Mouse (Mus musculus): ENCODE measurements at regions not wholly inside any gene's neighbourhood (a gene's known extent, or its start where the extent isn't known, plus 50 kb on each side); places are given as distances from the start of the nearest gene placed in this dataset.
A peak's percentile ranks its signal among the peaks of the same experiment; 100 is the strongest.

- Histone ChIP-seq H3K27me3 (ENCODE audit: control insufficient read depth, insufficient read depth, low read length, poor library complexity, severe bottlenecking) (no peaks in the 10 kb centered on the region), H3K9me3 (replicated peaks; ENCODE audit: control insufficient read depth, insufficient read depth, low read length, poor library complexity, severe bottlenecking) (no peaks in the 10 kb centered on the region), H3K9ac (ENCODE audit: low read depth, poor library complexity, severe bottlenecking) (no peak overlapping the region), H3K4me1 (ENCODE audit: control insufficient read depth, insufficient read depth, low read length) (no peaks in the 10 kb centered on the region), H3K36me3 (ENCODE audit: control insufficient read depth, insufficient read depth, low read length, poor library complexity, severe bottlenecking) (no peaks in the 10 kb centered on the region), H3K4me3 (ENCODE audit: low read depth, low read length) (no peak overlapping the region), H3K27ac (ENCODE audit: insufficient read depth, low read length) (no peak overlapping the region)
- TF ChIP-seq POLR2A (IDR thresholded peaks at IDR 0.05; ENCODE audit: insufficient read depth, low read length), result no peak
- TF ChIP-seq CTCF (IDR thresholded peaks at IDR 0.05; ENCODE audit: low read depth, low read length), result no peak
- TF ChIP-seq EP300 (IDR thresholded peaks at IDR 0.05; ENCODE audit: insufficient read depth, low read depth, low read length), result no peak
These were observed 131.4 kb upstream of the Igsf21 start for GRCm38 (mm10) chr4:140377941-140378340.

GRCm38 (mm10) chr4:140372586-140373325 is 126.2 kb upstream of the Igsf21 start:
- Histone ChIP-seq H3K36me3 (ENCODE audit: control insufficient read depth, insufficient read depth, low read length, poor library complexity, severe bottlenecking) (no peaks in the 10 kb centered on the region), H3K9me3 (replicated peaks; ENCODE audit: control insufficient read depth, insufficient read depth, low read length, poor library complexity, severe bottlenecking) (no peaks in the 10 kb centered on the region)

GRCm38 (mm10) chr4:140371426-140372213 is 125.0 kb upstream of the Igsf21 start:
- Histone ChIP-seq H3K4me3 (ENCODE audit: low read depth, low read length) (no peak overlapping the region), H3K4me1 (ENCODE audit: control insufficient read depth, insufficient read depth, low read length) (no peaks in the 10 kb centered on the region), H3K36me3 (ENCODE audit: control insufficient read depth, insufficient read depth, low read length, poor library complexity, severe bottlenecking) (no peaks in the 10 kb centered on the region), H3K27me3 (ENCODE audit: control insufficient read depth, insufficient read depth, low read length, poor library complexity, severe bottlenecking) (no peaks in the 10 kb centered on the region), H3K9ac (ENCODE audit: low read depth, poor library complexity, severe bottlenecking) (no peak overlapping the region), H3K27ac (ENCODE audit: insufficient read depth, low read length) (no peak overlapping the region), H3K9me3 (replicated peaks; ENCODE audit: control insufficient read depth, insufficient read depth, low read length, poor library complexity, severe bottlenecking) (no peaks in the 10 kb centered on the region)
- TF ChIP-seq POLR2A (IDR thresholded peaks at IDR 0.05; ENCODE audit: insufficient read depth, low read length) (no peak), CTCF (IDR thresholded peaks at IDR 0.05; ENCODE audit: low read depth, low read length) (no peak), EP300 (IDR thresholded peaks at IDR 0.05; ENCODE audit: insufficient read depth, low read depth, low read length) (no peak)

More at GRCm38 (mm10) chr4:140372586-140373325, 126.2 kb upstream of the Igsf21 start:
- Histone ChIP-seq H3K27ac (ENCODE audit: insufficient read depth, low read length) (no peak overlapping the region), H3K27me3 (ENCODE audit: control insufficient read depth, insufficient read depth, low read length, poor library complexity, severe bottlenecking) (no peaks in the 10 kb centered on the region), H3K4me1 (ENCODE audit: control insufficient read depth, insufficient read depth, low read length) (no peaks in the 10 kb centered on the region), H3K9ac (ENCODE audit: low read depth, poor library complexity, severe bottlenecking) (no peak overlapping the region), H3K4me3 (ENCODE audit: low read depth, low read length) (no peak overlapping the region)
- TF ChIP-seq CTCF (IDR thresholded peaks at IDR 0.05; ENCODE audit: low read depth, low read length), result peak; percentile 19
- TF ChIP-seq POLR2A (IDR thresholded peaks at IDR 0.05; ENCODE audit: insufficient read depth, low read length), result no peak
- no peak for TF ChIP-seq EP300 (IDR thresholded peaks at IDR 0.05; ENCODE audit: insufficient read depth, low read depth, low read length)

- Histone ChIP-seq H3K27ac (ENCODE audit: insufficient read depth, low read length) (no peak overlapping the region), H3K9ac (ENCODE audit: low read depth, poor library complexity, severe bottlenecking) (no peak overlapping the region), H3K4me3 (ENCODE audit: low read depth, low read length) (no peak overlapping the region), H3K36me3 (ENCODE audit: control insufficient read depth, insufficient read depth, low read length, poor library complexity, severe bottlenecking) (no peaks in the 10 kb centered on the region), H3K27me3 (ENCODE audit: control insufficient read depth, insufficient read depth, low read length, poor library complexity, severe bottlenecking) (no peaks in the 10 kb centered on the region), H3K9me3 (replicated peaks; ENCODE audit: control insufficient read depth, insufficient read depth, low read length, poor library complexity, severe bottlenecking) (no peaks in the 10 kb centered on the region), H3K4me1 (ENCODE audit: control insufficient read depth, insufficient read depth, low read length) (no peaks in the 10 kb centered on the region)
- no peak for TF ChIP-seq EP300 (IDR thresholded peaks at IDR 0.05; ENCODE audit: insufficient read depth, low read depth, low read length)
- TF ChIP-seq CTCF (IDR thresholded peaks at IDR 0.05; ENCODE audit: low read depth, low read length), result no peak
- no peak for TF ChIP-seq POLR2A (IDR thresholded peaks at IDR 0.05; ENCODE audit: insufficient read depth, low read length)
These were observed 120.5 kb upstream of the Igsf21 start for GRCm38 (mm10) chr4:140366975-140367680.

GRCm38 (mm10) chr4:140358846-140359245 is 112.3 kb upstream of the Igsf21 start:
- Histone ChIP-seq H3K27me3 (ENCODE audit: control insufficient read depth, insufficient read depth, low read length, poor library complexity, severe bottlenecking) (no peaks in the 10 kb centered on the region), H3K9me3 (replicated peaks; ENCODE audit: control insufficient read depth, insufficient read depth, low read length, poor library complexity, severe bottlenecking) (no peaks in the 10 kb centered on the region), H3K9ac (ENCODE audit: low read depth, poor library complexity, severe bottlenecking) (no peak overlapping the region), H3K4me1 (ENCODE audit: control insufficient read depth, insufficient read depth, low read length) (no peaks in the 10 kb centered on the region), H3K36me3 (ENCODE audit: control insufficient read depth, insufficient read depth, low read length, poor library complexity, severe bottlenecking) (no peaks in the 10 kb centered on the region), H3K4me3 (ENCODE audit: low read depth, low read length) (no peak overlapping the region), H3K27ac (ENCODE audit: insufficient read depth, low read length) (no peak overlapping the region)
- TF ChIP-seq POLR2A (IDR thresholded peaks at IDR 0.05; ENCODE audit: insufficient read depth, low read length) (no peak), EP300 (IDR thresholded peaks at IDR 0.05; ENCODE audit: insufficient read depth, low read depth, low read length) (no peak), CTCF (IDR thresholded peaks at IDR 0.05; ENCODE audit: low read depth, low read length) (no peak)
